Mouse (Mus musculus) olfactory bulb, adult 2 months (tissue): ENCODE data around the gene Dnaaf5.

Source experiments
- CTCF ChIP-seq: fragments of 200-500 bp; IDR thresholded peaks from 2 replicates; pipeline ENCODE4 v1.5.1; 2012; ENCODE audit warnings: low read depth, mild to moderate bottlenecking, low read length, moderate library complexity; ENCODE audit not compliant: insufficient read depth
- POLR2A ChIP-seq: fragments of 200-500 bp; IDR thresholded peaks from 2 replicates; pipeline ENCODE4 v1.6.1; 2012; ENCODE audit warnings: mild to moderate bottlenecking, low read depth, low read length, moderate library complexity; ENCODE audit not compliant: insufficient read depth

DNA sequence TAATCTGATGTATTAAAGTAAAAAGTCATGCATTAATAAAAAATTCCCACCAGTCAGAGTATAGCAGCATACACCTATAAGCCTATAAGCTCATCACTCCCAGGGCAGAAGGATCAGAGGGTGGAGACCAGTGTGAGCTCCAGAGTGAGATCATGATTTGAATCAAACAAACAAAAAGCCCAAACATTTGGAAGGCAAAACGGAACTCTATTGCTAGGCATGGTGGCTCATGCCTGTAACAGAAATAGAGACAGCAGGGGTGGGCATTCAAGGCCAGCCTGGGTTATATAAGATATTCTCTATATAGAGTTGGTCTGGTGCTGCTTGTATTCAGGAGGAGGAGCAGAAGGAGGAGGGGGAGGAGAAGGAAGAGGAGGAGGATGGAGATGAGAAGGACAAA lies 13.7 kb upstream of the Dnaaf5 start:
- TF ChIP-seq POLR2A = no peak
- TF ChIP-seq CTCF = no peak
